Mouse (Mus musculus): ENCODE results near the gene Emg1. TPM values are rescaled to one million over a fixed set of nuclear protein-coding genes. Genes with fewer than 3 reads are reported as not detected.

Gene Emg1
- total RNA-seq, 4 experiments from 2014 or later: 41.0 to 48.1 (median 43.4) TPM

Small RNA genes within 50 kb of the gene (microRNA-seq; reads per million reads assigned to microRNA genes)
- 2.9 to 10.4 reads per million in 2 experiments for gene Mir141
- gene Mir200c: 47.2 to 64.3 reads per million in 2 experiments

Other genes starting within 250 kb of the Emg1 start
- 100 to 1,000 TPM; 331 to 359 (median 336) TPM for gene Clstn3, start 247.4 kb downstream of the Emg1 start, total RNA-seq (2022)
- under 1 TPM; 0.19 to 0.49 (median 0.45) TPM for gene C1rl, start 219.1 kb downstream of the Emg1 start, total RNA-seq (2022)
- 1 to 10 TPM; 1.7 to 2.2 (median 1.9) TPM for gene C1ra, start 199.8 kb downstream of the Emg1 start, total RNA-seq (2022)
- gene C1s1, start 169.8 kb downstream of the Emg1 start, total RNA-seq (2022): 1 to 10 TPM in 3 of 4 experiments, under 1 TPM in 1; 0.93 to 3.0 (median 1.2) TPM
- not detected for gene C1rb, start 141.9 kb downstream of the Emg1 start, total RNA-seq (2022)
- under 1 TPM in 3 of 4 experiments, not detected in 1; 0.22 to 0.23 (median 0.23) TPM for gene C1s2, start 76.1 kb downstream of the Emg1 start, total RNA-seq (2022)
- gene Lpcat3, start 49.2 kb downstream of the Emg1 start, total RNA-seq (2022): 10 to 100 TPM; 22.6 to 34.6 (median 26.1) TPM
- 100 to 1,000 TPM; 111 to 126 (median 116) TPM for gene Phb2, start 158 bp upstream of the Emg1 start, total RNA-seq (2022)
- gene Ptpn6, start 26.5 kb upstream of the Emg1 start, total RNA-seq (2022): 10 to 100 TPM in 2 of 4 experiments, 1 to 10 TPM in 2; 2.3 to 15.0 (median 7.9) TPM
- gene Grcc10, start 29.2 kb upstream of the Emg1 start, total RNA-seq (2022): 100 to 1,000 TPM; 301 to 323 (median 310) TPM
- gene Gm45234, start 43.8 kb upstream of the Emg1 start, total RNA-seq (2022): not detected
- 100 to 1,000 TPM; 146 to 166 (median 159) TPM for gene Atn1, start 44.3 kb upstream of the Emg1 start, total RNA-seq (2022)
- gene Eno2, start 57.5 kb upstream of the Emg1 start, total RNA-seq (2022): 1,000 to 10,000 TPM; 1,117 to 1,267 (median 1,165) TPM
- 1 to 10 TPM; 2.3 to 3.4 (median 2.7) TPM for gene Lrrc23, start 67.5 kb upstream of the Emg1 start, total RNA-seq (2022)
- gene Spsb2, start 96.5 kb upstream of the Emg1 start, total RNA-seq (2022): 1 to 10 TPM; 4.0 to 5.8 (median 5.0) TPM
- 100 to 1,000 TPM; 794 to 847 (median 813) TPM for gene Tpi1, start 102.1 kb upstream of the Emg1 start, total RNA-seq (2022)
- 100 to 1,000 TPM; 200 to 215 (median 204) TPM for gene Usp5, start 117.3 kb upstream of the Emg1 start, total RNA-seq (2022)
- gene Cdca3, start 117.4 kb upstream of the Emg1 start, total RNA-seq (2022): 1 to 10 TPM in 1 of 4 experiments, under 1 TPM in 3; 0.49 to 1.0 (median 0.80) TPM
- under 1 TPM in 3 of 4 experiments, not detected in 1; 0.20 to 0.87 (median 0.53) TPM for gene Gnb3, start 128.1 kb upstream of the Emg1 start, total RNA-seq (2022)
- 10 to 100 TPM; 18.5 to 25.6 (median 20.6) TPM for gene P3h3, start 145.6 kb upstream of the Emg1 start, total RNA-seq (2022)
- gene Gpr162, start 151.8 kb upstream of the Emg1 start, total RNA-seq (2022): 100 to 1,000 TPM; 202 to 224 (median 204) TPM
- 10 to 100 TPM; 13.4 to 17.2 (median 15.9) TPM for gene Cd4, start 176.0 kb upstream of the Emg1 start, total RNA-seq (2022)
- gene Lag3, start 199.5 kb upstream of the Emg1 start, total RNA-seq (2022): 10 to 100 TPM in 2 of 4 experiments, 1 to 10 TPM in 2; 2.4 to 12.6 (median 6.8) TPM
- gene Ptms, start 207.9 kb upstream of the Emg1 start, total RNA-seq (2022): 100 to 1,000 TPM; 915 to 964 (median 945) TPM
- 100 to 1,000 TPM; 578 to 635 (median 620) TPM for gene Mlf2, start 219.2 kb upstream of the Emg1 start, total RNA-seq (2022)

Measured in left cerebral cortex, adult 8-10 months (tissue).